Mouse (Mus musculus): ENCODE results near the gene Gimap4. TPM values are rescaled to one million over a fixed set of nuclear protein-coding genes. Genes with fewer than 3 reads are reported as not detected.
"Not testable (repeated sequence)": the region's sequence is repeated elsewhere in the genome, so short reads cannot be mapped to it uniquely, and the experiment has no call there.

Gene Gimap4
- total and polyA plus RNA-seq, 2 experiments: 5.5 to 15.1 TPM

GRCm38 (mm10) chr6:48681472-48682090, 2.8 kb upstream of the Gimap4 start:
- Histone ChIP-seq H3K4me3 (ENCODE audit: insufficient read depth, low read depth, low read length) (no peak overlapping the region), H3K4me1 (ENCODE audit: control insufficient read depth, insufficient read depth, low read length) (peaks cover 8% of the 10 kb centered on the region; the same call in 1 of the 2 replicates), H3K36me3 (ENCODE audit: control insufficient read depth, insufficient read depth, low read length) (peaks cover 7% of the 10 kb centered on the region), H3K27me3 (ENCODE audit: control insufficient read depth, insufficient read depth, low read length) (no peaks in the 10 kb centered on the region), H3K9ac (ENCODE audit: low read depth, low read length) (no peak overlapping the region), H3K27ac (replicated peaks; ENCODE audit: insufficient read depth, low read depth, low read length) (peak overlapping the region; percentile 74; the same call in 1 of the 2 replicates), H3K79me2 (ENCODE audit: control insufficient read depth, insufficient read depth, low read length) (peaks cover 3% of the 10 kb centered on the region; the same call in 1 of the 2 replicates)
- 71% methylated on average over 3 of the region's 3 CpGs for WGBS
- DNase-seq (ENCODE audit: extremely low read depth, low read depth, low spot score): peak; percentile 25
- TF ChIP-seq POLR2A (IDR thresholded peaks at IDR 0.05; ENCODE audit: extremely low read depth, insufficient read depth, low read length) (no peak), CTCF (IDR thresholded peaks at IDR 0.05; ENCODE audit: low read depth, low read length) (no peak)

- no peak overlapping the region for H3K4me3 ChIP-seq (ENCODE audit: insufficient read depth, low read depth, low read length)
- H3K27ac ChIP-seq (replicated peaks; ENCODE audit: insufficient read depth, low read depth, low read length): peak overlapping the region; percentile 74
- H3K36me3 ChIP-seq (ENCODE audit: control insufficient read depth, insufficient read depth, low read length): peaks cover 7% of the 10 kb centered on the region
- H3K27me3 ChIP-seq (ENCODE audit: control insufficient read depth, insufficient read depth, low read length): no peaks in the 10 kb centered on the region
- no peak for DNase-seq (ENCODE audit: extremely low read depth, low read depth, low spot score)
- 0 out of 2 replicates have a peak overlapping the region, but pooled peaks have one; percentile 62 for H3K9ac ChIP-seq (ENCODE audit: low read depth, low read length)
- TF ChIP-seq POLR2A (IDR thresholded peaks at IDR 0.05; ENCODE audit: extremely low read depth, insufficient read depth, low read length): no peak
- no peak for TF ChIP-seq CTCF (IDR thresholded peaks at IDR 0.05; ENCODE audit: low read depth, low read length)
- H3K79me2 ChIP-seq (ENCODE audit: control insufficient read depth, insufficient read depth, low read length): peaks cover 3% of the 10 kb centered on the region; the same call in 1 of the 2 replicates
- peaks cover 6% of the 10 kb centered on the region; the same call in 1 of the 2 replicates for H3K4me1 ChIP-seq (ENCODE audit: control insufficient read depth, insufficient read depth, low read length)
- 79% methylated on average over 4 of the region's 4 CpGs for WGBS
Observed at GRCm38 (mm10) chr6:48682271-48682670, 2.1 kb upstream of the Gimap4 start.

- DNase-seq (ENCODE audit: extremely low read depth, low read depth, low spot score); H3K79me2 ChIP-seq (ENCODE audit: control insufficient read depth, insufficient read depth, low read length); H3K4me1 ChIP-seq (ENCODE audit: control insufficient read depth, insufficient read depth, low read length); H3K27me3 ChIP-seq (ENCODE audit: control insufficient read depth, insufficient read depth, low read length); H3K27ac ChIP-seq (replicated peaks; ENCODE audit: insufficient read depth, low read depth, low read length); H3K9ac ChIP-seq (ENCODE audit: low read depth, low read length); H3K4me3 ChIP-seq (ENCODE audit: insufficient read depth, low read depth, low read length); H3K36me3 ChIP-seq (ENCODE audit: control insufficient read depth, insufficient read depth, low read length): not testable (repeated sequence)
- 97% methylated on average over 4 of the region's 4 CpGs for WGBS
Observed at GRCm38 (mm10) chr6:48683263-48683821, 1.0 kb upstream of the Gimap4 start.

- H3K4me1 ChIP-seq (ENCODE audit: control insufficient read depth, insufficient read depth, low read length): peaks cover 4% of the 10 kb centered on the region; the same call in 1 of the 2 replicates
- WGBS: 68% methylated on average over 4 of the region's 4 CpGs
- no peaks in the 10 kb centered on the region for H3K79me2 ChIP-seq (ENCODE audit: control insufficient read depth, insufficient read depth, low read length)
- H3K4me3 ChIP-seq (ENCODE audit: insufficient read depth, low read depth, low read length): peak overlapping the region; percentile 44
- no peaks in the 10 kb centered on the region for H3K27me3 ChIP-seq (ENCODE audit: control insufficient read depth, insufficient read depth, low read length)
- H3K27ac ChIP-seq (replicated peaks; ENCODE audit: insufficient read depth, low read depth, low read length): peak overlapping the region; percentile 79
- TF ChIP-seq POLR2A (IDR thresholded peaks at IDR 0.05; ENCODE audit: extremely low read depth, insufficient read depth, low read length): no peak
- no peak for TF ChIP-seq CTCF (IDR thresholded peaks at IDR 0.05; ENCODE audit: low read depth, low read length)
- peaks cover 2% of the 10 kb centered on the region for H3K36me3 ChIP-seq (ENCODE audit: control insufficient read depth, insufficient read depth, low read length)
- H3K9ac ChIP-seq (ENCODE audit: low read depth, low read length): peak overlapping the region; percentile 34
- DNase-seq (ENCODE audit: extremely low read depth, low read depth, low spot score): no peak
Observed at GRCm38 (mm10) chr6:48684806-48685205, 457 bp downstream of the Gimap4 start.

GRCm38 (mm10) chr6:48685251-48685650, 902 bp downstream of the Gimap4 start:
- peak overlapping the region; percentile 44 for H3K4me3 ChIP-seq (ENCODE audit: insufficient read depth, low read depth, low read length)
- H3K36me3 ChIP-seq (ENCODE audit: control insufficient read depth, insufficient read depth, low read length): peaks cover 2% of the 10 kb centered on the region; the same call in 1 of the 2 replicates
- H3K4me1 ChIP-seq (ENCODE audit: control insufficient read depth, insufficient read depth, low read length): peaks cover 4% of the 10 kb centered on the region; the same call in 1 of the 2 replicates
- no peaks in the 10 kb centered on the region for H3K27me3 ChIP-seq (ENCODE audit: control insufficient read depth, insufficient read depth, low read length)
- no peak for DNase-seq (ENCODE audit: extremely low read depth, low read depth, low spot score)
- H3K27ac ChIP-seq (replicated peaks; ENCODE audit: insufficient read depth, low read depth, low read length): peak overlapping the region; percentile 79
- TF ChIP-seq POLR2A (IDR thresholded peaks at IDR 0.05; ENCODE audit: extremely low read depth, insufficient read depth, low read length): no peak
- TF ChIP-seq CTCF (IDR thresholded peaks at IDR 0.05; ENCODE audit: low read depth, low read length): no peak
- peak overlapping the region; percentile 34 for H3K9ac ChIP-seq (ENCODE audit: low read depth, low read length)
- WGBS: 73% methylated on average over 2 of the region's 2 CpGs
- no peaks in the 10 kb centered on the region for H3K79me2 ChIP-seq (ENCODE audit: control insufficient read depth, insufficient read depth, low read length)
